Mouse (Mus musculus): ENCODE measurements around the gene Ank3.

- TF ChIP-seq POLR2A (IDR thresholded peaks at IDR 0.05; ENCODE audit: low read depth, low read length) (no peak), CTCF (conservative IDR thresholded peaks at IDR 0.05; ENCODE audit: insufficient read depth, insufficient read length, low read depth, low read length) (no peak)
Observed at GRCm38 (mm10) chr10:70067169-70068115, 668.9 kb downstream of the Ank3 start.
